In the genomic region with DNA sequence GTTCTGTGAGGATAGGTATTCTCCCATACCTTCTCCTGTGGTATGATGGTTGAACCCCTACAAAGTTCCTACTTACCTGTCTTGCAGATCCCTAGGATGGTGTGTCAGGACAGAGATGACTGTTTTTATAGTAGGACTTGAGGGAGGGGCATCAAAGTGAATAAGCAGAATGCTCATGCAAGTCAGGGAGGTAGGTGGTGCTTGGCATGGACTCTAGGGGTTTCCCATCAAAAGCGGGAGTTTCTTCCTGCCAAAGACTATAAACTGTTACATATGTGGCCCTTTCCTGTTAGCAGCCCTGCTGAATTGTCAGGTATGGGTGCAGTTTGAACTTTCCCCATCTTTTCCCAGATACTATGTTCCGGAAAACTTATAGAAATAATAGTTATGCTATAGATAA, we compare ENCODE assay signal across 20 mouse cellular contexts. TPM values are rescaled to one million over a fixed set of nuclear protein-coding genes. Genes with fewer than 3 reads are reported as not detected.
"Had no signal": no experiment of that assay in that cellular context is flagged by ENCODE, and none has a peak within 500 bp of the region (broad histone marks: within the 10 kb centered on the region; RNA-seq: fewer than 3 reads in every experiment).

A gene (minus strand): TSS at position 101 of the 400 bp plus-strand sequence.

- H3K36me3 ChIP-seq: limb, embryonic 13.5 days; midbrain, embryonic 12.5 days; neural tube, embryonic 13.5 days had no signal

- H3K4me1 ChIP-seq: limb, embryonic 13.5 days; midbrain, embryonic 12.5 days; neural tube, embryonic 13.5 days had no signal

- H3K4me2 ChIP-seq: limb, embryonic 13.5 days; midbrain, embryonic 12.5 days; neural tube, embryonic 13.5 days had no signal

- H3K9me3 ChIP-seq: limb, embryonic 13.5 days; midbrain, embryonic 12.5 days; neural tube, embryonic 13.5 days had no signal

- H3K4me3 ChIP-seq: limb, embryonic 13.5 days; midbrain, embryonic 12.5 days; neural tube, embryonic 13.5 days had no signal

- H3K27ac ChIP-seq: kidney, postnatal 0 days; limb, embryonic 13.5 days; liver, embryonic 14.5 days; midbrain, embryonic 12.5 days; neural tube, embryonic 13.5 days had no signal

- H3K27me3 ChIP-seq: limb, embryonic 13.5 days; midbrain, embryonic 12.5 days; neural tube, embryonic 13.5 days had no signal

- ATAC-seq: hindbrain, embryonic 16.5 days; inflammation-experienced regulatory T-cells, adult 6 months; midbrain, embryonic 16.5 days had no signal

- H3K9ac ChIP-seq: limb, embryonic 13.5 days; liver, embryonic 14.5 days; midbrain, embryonic 12.5 days; neural tube, embryonic 13.5 days had no signal

- DNase-seq: kidney, adult 2 months; kidney, postnatal 4 days; left cerebral cortex, postnatal 4 days; lung, adult 18-20 months; retina, postnatal 1 day; thymus, postnatal 14 days had no signal

RNA-seq across cellular contexts. Expression of the gene that starts here (rescaled TPM):
- total RNA-seq: layer of hippocampus, adult 8-10 months; layer of hippocampus, postnatal 14 days; left cerebral cortex, adult 18-20 months; left cerebral cortex, postnatal 10 days; left cerebral cortex, postnatal 4 days; liver, adult 2 months; megakaryocyte-erythroid progenitor cell, adult 5-6 weeks had no signal
- polyA plus RNA-seq: hindbrain, embryonic 16.5 days; inflammation-experienced regulatory T-cells, adult 6 months; kidney, adult 2 months; limb, embryonic 13.5 days; liver, adult 2 months; liver, embryonic 14.5 days; midbrain, embryonic 12.5 days; midbrain, embryonic 16.5 days; neural tube, embryonic 13.5 days had no signal
